Mouse (Mus musculus) liver, adult 2 months (tissue): Measurements from ENCODE around the gene Cers5.

Source experiments
- CTCF ChIP-seq: fragments of 200-500 bp; IDR thresholded peaks from 2 replicates; pipeline ENCODE4 v1.5.1; 2011; ENCODE audit warnings: low read depth, low read length, control low read depth
- POLR2A ChIP-seq: fragments of 200-500 bp; IDR thresholded peaks from 2 replicates; pipeline ENCODE4 v1.6.1; 2011; ENCODE audit warnings: low read length, control low read depth; ENCODE audit not compliant: insufficient read depth; ENCODE audit errors: extremely low read depth

DNA sequence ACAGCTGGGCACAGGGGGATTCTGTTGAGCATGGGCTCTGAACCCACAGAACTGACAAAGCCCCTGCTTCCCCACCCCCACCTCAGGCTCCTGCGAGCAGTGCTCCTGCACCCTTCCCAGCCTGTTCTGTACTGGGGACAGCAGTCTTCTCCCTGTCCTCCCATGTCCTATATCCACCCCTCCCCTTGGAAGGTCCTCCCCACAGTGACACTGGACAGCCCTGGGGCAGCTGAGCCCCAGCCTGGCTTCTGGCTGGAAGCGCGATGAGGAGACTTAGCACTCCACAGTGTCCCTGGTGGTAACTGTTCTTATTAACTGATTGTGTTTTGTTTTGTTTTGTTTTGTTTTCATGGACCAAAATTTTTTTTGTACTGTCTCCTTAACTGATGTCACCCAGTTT is 59.1 kb downstream of the Cers5 start:
- TF ChIP-seq CTCF (no peak), POLR2A (no peak)
